Mouse (Mus musculus) kidney, embryonic 15.5 days (tissue): Measurements from ENCODE around the gene Wnt7b. TPM values are rescaled to one million over a fixed set of nuclear protein-coding genes. Genes with fewer than 3 reads are reported as not detected.

ENCODE experiments used
- ATAC-seq: fragments of 200-750 bp; cut with Nextera tagmentation; replicated peaks from 2 replicates; pipeline ENCODE4 v1.8.0; 2017; ENCODE audit warnings: moderate TSS enrichment; ENCODE audit not compliant: low FRiP score
- H3K27ac ChIP-seq: fragments of 300-500 bp; sonication (generic); 2 replicates; pipeline ENCODE4 v1.5.1; 2015; ENCODE audit warnings: mild to moderate bottlenecking, inconsistent platforms
- H3K27me3 ChIP-seq: fragments of 300-500 bp; sonication (generic); 2 replicates; pipeline ENCODE4 v1.6.1; 2015; ENCODE audit warnings: inconsistent platforms
- H3K36me3 ChIP-seq: fragments of 300-500 bp; sonication (generic); 2 replicates; pipeline ENCODE4 v1.6.1; 2015; ENCODE audit warnings: inconsistent platforms
- H3K4me1 ChIP-seq: fragments of 300-500 bp; sonication (generic); 2 replicates; pipeline ENCODE4 v1.6.1; 2015; ENCODE audit warnings: inconsistent platforms
- H3K4me2 ChIP-seq: fragments of 300-500 bp; sonication (generic); 2 replicates; pipeline ENCODE4 v1.6.1; 2015; ENCODE audit warnings: moderate library complexity, mild to moderate bottlenecking, inconsistent platforms
- H3K4me3 ChIP-seq: fragments of 300-500 bp; sonication (generic); replicated peaks from 2 replicates; pipeline ENCODE4 v1.5.1; 2015; ENCODE audit warnings: mild to moderate bottlenecking, inconsistent platforms
- H3K9ac ChIP-seq: fragments of 300-500 bp; sonication (generic); 2 replicates; pipeline ENCODE4 v1.6.1; 2015; ENCODE audit warnings: mild to moderate bottlenecking, inconsistent platforms
- H3K9me3 ChIP-seq: fragments of 300-500 bp; sonication (generic); replicated peaks from 2 replicates; pipeline ENCODE4 v1.6.1; 2016; ENCODE audit warnings: inconsistent platforms
- WGBS: fragments of 180-500 bp; shearing (Covaris S2); methylation state at CpG from one replicate; pipeline ENCODE4 v1.1.7; 2015; ENCODE audit warnings: mixed read lengths; 5-methylcytosine and 5-hydroxymethylcytosine counted together
- polyA plus RNA-seq: library from polyadenylated mRNA; unstranded; fragments of >200 nt; fragmentation: Nextera tagmentation; extraction: Ambion mirVana; gene quantifications from 2 replicates; pipeline ENCODE4 v1.2.1, GENCODE M21; 2015

The Wnt7b gene
- polyA plus RNA-seq, 1 experiment from 2014 or later: 16.8 TPM

DNA sequence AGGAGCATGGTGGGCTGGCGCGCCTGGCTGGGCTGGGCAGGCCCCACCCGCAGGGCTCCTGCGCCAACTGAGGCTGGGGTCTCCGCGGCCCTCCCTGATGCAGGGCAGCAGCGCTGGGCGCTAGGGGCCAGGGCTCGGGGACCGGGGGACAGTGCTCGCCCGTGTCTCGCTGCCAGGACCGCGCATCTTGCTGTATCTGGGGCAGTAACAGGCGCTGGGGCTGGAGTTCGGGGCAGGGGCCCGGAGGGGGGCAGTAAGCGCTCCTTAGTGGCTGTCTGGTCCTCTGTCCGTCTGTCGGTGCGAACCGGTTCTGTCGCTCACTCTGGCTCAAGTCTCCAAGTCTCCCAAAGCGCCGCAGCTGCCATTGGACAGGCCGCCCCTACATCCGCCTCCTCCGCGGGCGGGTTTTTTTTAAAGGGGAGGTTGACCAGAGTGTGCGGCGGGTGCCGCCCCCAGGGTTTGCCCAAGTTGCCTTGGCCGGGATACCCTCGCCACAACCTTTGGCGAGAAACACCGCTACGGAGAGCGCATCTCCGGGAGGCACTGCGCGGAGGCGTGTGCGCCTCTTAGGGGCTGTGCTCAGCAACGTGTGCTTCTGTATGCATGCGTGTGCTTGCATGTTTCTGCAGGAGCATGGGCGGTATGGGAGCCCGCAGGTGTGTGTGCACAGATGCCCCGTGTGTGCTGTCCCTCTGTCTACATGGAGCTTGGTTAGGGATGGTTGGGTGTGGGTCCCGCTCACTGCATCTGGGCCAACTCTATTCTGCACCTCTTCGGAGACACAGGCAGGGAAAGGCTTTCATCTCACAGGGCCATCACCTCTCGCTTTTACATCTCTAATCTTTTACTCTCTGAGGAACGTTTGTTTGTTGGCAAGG is 4.5 kb downstream of the Wnt7b start:
- no peak overlapping the region for H3K9ac ChIP-seq
- WGBS: 1% methylated on average over 54 of the region's 54 CpGs
- H3K4me1 ChIP-seq: peaks cover 52% of the 10 kb centered on the region

DNA sequence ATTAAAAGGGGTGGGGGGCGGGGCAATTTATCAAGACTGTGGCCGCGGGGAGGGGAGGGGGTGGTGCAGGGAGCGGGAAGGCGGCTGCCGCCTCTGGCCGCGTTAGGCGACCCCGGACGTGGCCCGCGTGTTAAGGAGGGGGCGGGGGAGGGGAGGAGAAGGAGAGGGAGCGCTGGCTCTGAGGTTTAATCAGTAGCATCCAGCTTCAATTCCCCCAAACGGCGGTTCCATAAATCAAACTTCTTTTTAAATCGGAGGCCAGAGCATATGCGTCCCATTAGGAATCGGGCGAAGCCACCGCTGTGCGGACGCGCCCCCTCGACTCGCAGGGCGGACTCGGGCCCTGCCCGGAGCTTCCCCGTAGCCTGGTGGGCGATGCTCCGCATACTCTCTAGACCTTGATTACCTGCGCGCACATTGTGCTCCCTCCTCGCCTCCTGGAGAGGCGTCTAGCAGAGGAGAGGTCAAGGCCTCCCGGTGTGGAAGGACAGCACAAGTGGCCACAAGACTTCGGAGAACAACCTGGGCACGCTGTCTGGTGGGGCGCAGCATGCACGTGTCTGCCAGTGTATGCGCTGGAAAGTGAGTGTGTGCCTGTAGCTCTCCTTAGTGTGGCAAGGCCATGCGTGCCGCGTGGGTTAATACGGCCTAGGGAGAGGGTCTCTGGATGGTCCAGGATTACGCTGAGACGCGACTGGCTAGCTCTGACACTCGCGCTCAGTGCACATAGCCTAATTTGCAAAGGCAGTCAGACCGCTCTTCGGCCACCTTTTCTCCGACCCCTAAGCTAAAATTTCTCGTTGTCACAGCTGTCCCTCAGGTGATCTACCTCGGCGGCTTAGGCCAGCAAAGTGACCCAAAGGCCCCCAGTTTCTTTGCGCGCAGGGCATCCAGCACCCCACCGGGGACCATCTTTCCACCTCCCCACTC is 5.5 kb downstream of the Wnt7b start:
- Histone ChIP-seq H3K4me1 (peaks cover 42% of the 10 kb centered on the region), H3K4me2 (peak overlapping the region; percentile 94), H3K27ac (no peak overlapping the region), H3K36me3 (no peaks in the 10 kb centered on the region), H3K9ac (no peak overlapping the region), H3K9me3 (no peaks in the 10 kb centered on the region), H3K4me3 (peak overlapping the region; percentile 39), H3K27me3 (peaks cover 94% of the 10 kb centered on the region)
- WGBS: 2% methylated on average over 60 of the region's 61 CpGs
- no peak for ATAC-seq

More for the DNA sequence above, 4.5 kb downstream of the Wnt7b start:
- H3K36me3 ChIP-seq: no peaks in the 10 kb centered on the region
- H3K27me3 ChIP-seq: peaks cover 100% of the 10 kb centered on the region
- peak overlapping the region; percentile 94 for H3K4me2 ChIP-seq
- ATAC-seq: no peak
- H3K4me3 ChIP-seq: peak overlapping the region; percentile 39
- no peaks in the 10 kb centered on the region for H3K9me3 ChIP-seq
- H3K27ac ChIP-seq: no peak overlapping the region

DNA sequence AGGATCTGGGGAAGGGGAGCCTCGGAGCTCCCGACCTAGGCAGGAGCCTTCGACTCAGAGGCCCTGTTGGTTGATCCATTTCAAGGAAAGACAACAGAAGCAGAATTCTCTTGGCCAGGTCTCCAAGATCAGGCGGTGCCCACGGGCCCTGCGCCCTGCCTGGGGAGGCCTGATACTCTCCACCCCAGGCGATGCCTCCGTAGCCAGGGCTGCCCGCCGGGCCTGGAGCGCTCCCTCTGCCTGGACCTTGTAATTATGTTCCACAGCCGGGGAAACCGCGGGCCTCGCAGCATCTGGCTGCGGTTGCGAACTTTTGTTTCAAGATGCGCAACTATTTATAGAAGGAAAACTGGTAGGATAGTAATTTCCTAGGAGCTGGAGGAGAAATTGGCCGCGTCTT is 6.2 kb downstream of the Wnt7b start:
- 3% methylated on average over 20 of the region's 20 CpGs for WGBS
- Histone ChIP-seq H3K4me3 (peak overlapping the region; percentile 39), H3K36me3 (no peaks in the 10 kb centered on the region), H3K4me2 (peak overlapping the region; percentile 94), H3K4me1 (peaks cover 35% of the 10 kb centered on the region), H3K9ac (0 out of 2 replicates have a peak overlapping the region, but pooled peaks have one; percentile 0), H3K27ac (no peak overlapping the region), H3K27me3 (peaks cover 87% of the 10 kb centered on the region), H3K9me3 (no peaks in the 10 kb centered on the region)
- ATAC-seq: no peak

DNA sequence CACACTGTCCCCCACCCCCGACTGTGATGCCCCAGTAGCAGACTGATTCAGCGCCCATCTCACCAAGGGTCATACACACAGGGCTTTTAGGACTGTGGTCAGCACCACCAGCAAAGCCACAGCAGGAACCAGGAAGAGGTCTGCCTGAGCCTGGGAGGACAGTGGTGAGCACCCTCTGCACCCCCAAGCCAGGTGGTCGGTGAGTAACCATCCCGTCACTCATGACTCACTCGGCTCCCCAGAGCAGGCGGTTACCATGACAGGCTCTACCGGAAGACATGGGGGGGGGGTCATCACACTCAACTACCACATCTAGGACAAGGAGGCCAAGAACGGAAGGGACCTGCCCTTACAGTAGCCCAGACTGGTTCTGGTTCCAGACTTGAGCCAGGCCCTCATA is 7.7 kb downstream of the Wnt7b start:
- Histone ChIP-seq H3K4me2 (no peak overlapping the region), H3K27ac (no peak overlapping the region), H3K9ac (no peak overlapping the region), H3K4me1 (peaks cover 28% of the 10 kb centered on the region), H3K9me3 (no peaks in the 10 kb centered on the region), H3K27me3 (peaks cover 71% of the 10 kb centered on the region), H3K36me3 (no peaks in the 10 kb centered on the region), H3K4me3 (no peak overlapping the region)
- no peak for ATAC-seq
- WGBS: 78% methylated on average over 8 of the region's 8 CpGs

DNA sequence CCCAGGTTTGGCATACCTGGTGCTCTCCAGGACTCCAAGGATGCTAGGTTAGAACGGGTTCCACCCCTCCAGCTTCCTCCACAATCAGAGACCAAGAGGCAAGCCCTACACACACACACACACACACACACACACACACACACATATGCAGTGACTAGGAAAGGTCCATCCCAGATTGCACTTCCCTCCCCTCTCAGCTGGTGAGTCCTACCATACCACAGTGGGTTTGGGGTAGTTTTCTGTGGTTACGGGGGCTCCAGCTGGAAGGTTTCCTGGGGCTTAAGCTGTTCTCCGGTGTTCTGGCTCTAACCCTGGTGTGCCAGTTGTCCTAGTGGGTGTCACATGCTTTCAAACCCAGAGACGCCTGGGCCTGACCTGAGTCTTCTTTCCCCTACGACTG is 8.2 kb downstream of the Wnt7b start:
- Histone ChIP-seq H3K4me2 (no peak overlapping the region), H3K27me3 (peaks cover 67% of the 10 kb centered on the region), H3K4me3 (no peak overlapping the region), H3K9ac (no peak overlapping the region), H3K27ac (no peak overlapping the region), H3K4me1 (peaks cover 28% of the 10 kb centered on the region), H3K36me3 (no peaks in the 10 kb centered on the region), H3K9me3 (no peaks in the 10 kb centered on the region)
- no peak for ATAC-seq
- WGBS: 74% methylated on average over 5 of the region's 5 CpGs

DNA sequence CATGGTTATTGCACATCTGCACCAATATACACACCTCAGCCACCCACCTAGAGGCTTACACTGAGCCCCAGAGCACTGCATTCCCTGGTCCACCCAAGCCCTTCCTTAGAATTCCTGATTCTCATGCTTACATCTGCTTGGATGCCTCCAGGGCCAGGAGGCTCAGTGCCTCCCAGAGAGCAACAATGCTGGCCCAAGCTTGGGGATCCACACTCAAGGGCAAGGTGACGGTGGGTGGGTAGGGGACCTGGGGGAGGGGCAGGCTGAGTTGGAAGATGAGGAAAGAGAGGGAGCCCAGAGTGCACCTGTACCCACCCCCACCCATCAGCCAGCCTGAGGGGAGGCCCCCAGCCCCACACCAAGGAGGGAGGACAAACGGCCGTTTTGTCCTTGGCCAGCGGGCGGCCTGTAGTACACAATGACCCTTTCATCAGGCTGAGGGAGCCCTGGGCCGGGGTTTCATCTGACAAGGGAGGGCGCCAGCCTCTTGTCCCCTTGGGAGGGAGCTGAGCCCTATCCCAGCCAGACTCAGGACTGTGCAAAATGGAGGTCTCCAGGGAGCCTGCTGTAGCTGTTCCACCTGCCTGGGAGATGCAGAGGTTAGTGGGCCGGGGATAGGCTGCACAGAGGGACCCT is 9.5 kb downstream of the Wnt7b start:
- no peak for ATAC-seq
- Histone ChIP-seq H3K4me2 (no peak overlapping the region), H3K4me3 (no peak overlapping the region), H3K27me3 (peaks cover 53% of the 10 kb centered on the region), H3K27ac (no peak overlapping the region), H3K9ac (no peak overlapping the region), H3K36me3 (no peaks in the 10 kb centered on the region), H3K9me3 (no peaks in the 10 kb centered on the region), H3K4me1 (peaks cover 29% of the 10 kb centered on the region)
- WGBS: 58% methylated on average over 8 of the region's 8 CpGs

DNA sequence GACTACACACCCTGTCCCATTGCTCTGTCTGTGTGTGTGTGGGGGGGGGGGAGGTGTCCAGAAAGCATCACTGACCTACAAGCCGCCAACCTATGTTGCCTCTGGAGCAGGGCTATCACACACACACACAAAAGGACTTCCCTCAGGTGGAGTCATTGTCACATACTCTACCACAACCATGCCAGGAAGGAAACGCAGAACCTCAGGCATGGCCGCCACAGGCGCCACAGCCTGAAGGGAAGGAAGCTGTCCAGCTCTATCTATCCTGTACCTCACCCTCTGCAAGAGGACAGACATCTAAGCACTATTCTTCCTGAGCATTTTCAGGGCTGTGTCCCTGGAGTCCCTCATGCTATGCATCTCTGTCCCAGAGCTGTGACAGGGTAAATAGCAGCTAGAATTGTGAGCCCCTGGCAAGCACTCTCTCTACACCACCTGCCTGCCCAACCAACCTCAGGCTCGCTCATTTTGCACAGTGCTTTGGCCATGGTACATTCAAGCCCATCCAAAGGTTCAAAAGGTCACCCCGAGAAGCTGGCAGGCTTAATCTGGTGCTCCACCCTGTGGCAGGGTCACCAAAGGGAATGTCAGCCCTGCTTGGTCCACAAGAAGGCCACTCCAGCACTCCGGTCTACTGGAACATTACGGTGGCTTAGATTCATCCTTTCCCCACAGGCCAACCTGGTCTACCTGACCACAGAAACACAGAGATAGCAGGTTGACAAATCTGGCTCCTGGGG is 12.1 kb downstream of the Wnt7b start:
- no peaks in the 10 kb centered on the region for H3K36me3 ChIP-seq
- no peak overlapping the region for H3K9ac ChIP-seq
- H3K27me3 ChIP-seq: peaks cover 27% of the 10 kb centered on the region
- H3K27ac ChIP-seq: no peak overlapping the region
- no peak overlapping the region for H3K4me3 ChIP-seq
- H3K4me2 ChIP-seq: no peak overlapping the region
- H3K4me1 ChIP-seq: peaks cover 26% of the 10 kb centered on the region
- WGBS: 83% methylated on average over 8 of the region's 8 CpGs
- no peaks in the 10 kb centered on the region for H3K9me3 ChIP-seq
- ATAC-seq: no peak

DNA sequence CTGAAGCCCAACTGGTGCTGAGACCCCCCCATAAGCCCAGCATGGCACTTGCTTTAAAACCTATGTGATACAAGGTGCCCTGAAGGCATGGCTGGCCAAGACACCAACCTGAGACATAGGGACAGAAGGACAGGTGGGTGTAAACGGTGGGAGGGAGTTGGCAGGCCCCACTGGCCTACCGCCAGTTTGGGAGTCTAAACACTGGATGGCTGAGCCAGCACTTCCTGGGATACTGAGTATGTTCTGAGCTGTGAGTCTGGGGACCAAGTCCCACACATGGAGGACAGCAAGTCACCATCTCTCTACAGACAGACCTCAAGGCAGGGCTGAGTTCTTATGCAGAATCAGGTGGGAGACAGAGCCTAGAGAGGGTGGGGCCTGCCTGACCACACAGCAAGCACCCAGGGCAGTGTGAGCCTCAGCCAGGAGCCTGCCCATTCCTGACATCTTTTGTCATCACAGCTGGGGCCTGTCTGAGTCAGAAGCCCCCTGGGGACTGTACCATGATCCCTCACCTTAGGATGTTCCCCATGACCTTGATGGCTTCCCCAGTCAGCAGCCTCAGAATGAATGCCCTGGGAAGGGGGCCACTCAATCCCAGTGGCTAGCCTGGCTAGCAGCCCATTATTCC is 13.0 kb downstream of the Wnt7b start:
- no peaks in the 10 kb centered on the region for H3K9me3 ChIP-seq
- no peak overlapping the region for H3K27ac ChIP-seq

DNA sequence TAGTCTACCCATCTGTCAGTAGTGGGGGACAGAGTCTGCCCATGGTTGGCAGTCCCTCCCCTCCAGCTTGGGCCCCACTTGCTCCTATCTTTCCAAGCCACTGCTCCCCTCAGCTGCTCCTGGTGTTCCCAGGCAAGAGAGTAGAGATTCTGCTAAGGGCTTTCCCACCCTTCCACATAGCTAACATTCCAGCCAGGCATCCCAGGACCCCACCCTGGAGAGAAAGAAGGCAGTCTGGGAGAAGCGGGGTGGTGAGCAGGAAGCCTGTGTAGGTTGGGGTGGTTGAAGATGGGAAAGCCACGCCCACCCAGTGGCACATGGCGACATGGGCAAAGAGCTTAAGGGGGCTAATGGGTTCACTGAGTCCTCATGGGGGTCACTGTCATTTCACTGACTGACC is 13.9 kb downstream of the Wnt7b start:
- peaks cover 28% of the 10 kb centered on the region for H3K4me1 ChIP-seq
- H3K36me3 ChIP-seq: no peaks in the 10 kb centered on the region
- no peak overlapping the region for H3K27ac ChIP-seq
- WGBS: 62% methylated on average over 3 of the region's 3 CpGs
- peaks cover 10% of the 10 kb centered on the region for H3K27me3 ChIP-seq
- no peak overlapping the region for H3K4me3 ChIP-seq
- H3K9me3 ChIP-seq: no peaks in the 10 kb centered on the region
- no peak overlapping the region for H3K9ac ChIP-seq
- no peak for ATAC-seq
- H3K4me2 ChIP-seq: no peak overlapping the region

More for the DNA sequence above, 13.0 kb downstream of the Wnt7b start:
- no peak overlapping the region for H3K9ac ChIP-seq
- H3K4me2 ChIP-seq: no peak overlapping the region
- ATAC-seq: no peak
- WGBS: 51% methylated on average over 2 of the region's 2 CpGs
- peaks cover 28% of the 10 kb centered on the region for H3K4me1 ChIP-seq
- no peaks in the 10 kb centered on the region for H3K36me3 ChIP-seq
- H3K27me3 ChIP-seq: peaks cover 19% of the 10 kb centered on the region
- no peak overlapping the region for H3K4me3 ChIP-seq

DNA sequence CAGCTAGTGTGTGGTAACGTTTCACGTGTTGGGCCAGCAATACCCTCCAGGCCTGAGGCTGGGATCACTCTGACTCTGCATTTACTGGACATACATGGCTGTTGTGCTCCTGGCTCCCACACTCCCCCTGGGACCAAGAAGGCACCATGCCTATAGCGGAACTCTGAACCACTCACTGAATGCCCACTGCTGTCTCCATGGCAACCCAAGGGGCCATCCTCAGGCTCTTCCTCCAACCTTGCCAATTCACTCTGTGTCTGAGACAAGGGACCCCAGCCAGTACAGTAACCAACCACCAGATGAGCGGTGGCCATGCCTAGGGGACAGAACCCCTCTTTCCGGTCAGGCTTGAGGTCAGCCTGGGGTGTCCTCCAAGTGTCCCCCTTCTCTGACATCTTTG is 17.3 kb downstream of the Wnt7b start:
- Histone ChIP-seq H3K4me3 (no peak overlapping the region), H3K27ac (no peak overlapping the region), H3K9me3 (no peaks in the 10 kb centered on the region), H3K36me3 (no peaks in the 10 kb centered on the region), H3K9ac (no peak overlapping the region), H3K27me3 (no peaks in the 10 kb centered on the region), H3K4me1 (peaks cover 28% of the 10 kb centered on the region), H3K4me2 (no peak overlapping the region)
- WGBS: 93% methylated on average over 5 of the region's 5 CpGs
- no peak for ATAC-seq
